Mouse (Mus musculus) monocyte, adult 5-6 weeks (primary cell): ENCODE measurements at regions not wholly inside any gene's neighbourhood (a gene's known extent, or its start where the extent isn't known, plus 50 kb on each side); places are given as distances from the start of the nearest gene placed in this dataset.

Source experiments
- ATAC-seq: fragments of 153-309, 156-312 bp; replicated peaks from 2 replicates; pipeline ENCODE4 v1.8.0; 2017; ENCODE audit warnings: mild to moderate bottlenecking; ENCODE audit not compliant: low TSS enrichment, insufficient number of reproducible peaks, severe bottlenecking, poor library complexity, low FRiP score

- no peak for ATAC-seq
Observed at GRCm38 (mm10) chr14:99366281-99366987, 67.9 kb downstream of the Klf5 start.

- no peak for ATAC-seq
Observed at GRCm38 (mm10) chr14:99366996-99367555, 68.6 kb downstream of the Klf5 start.

GRCm38 (mm10) chr14:99369366-99369765 lies 70.9 kb downstream of the Klf5 start:
- no peak for ATAC-seq

GRCm38 (mm10) chr14:99373682-99374081 lies 75.2 kb downstream of the Klf5 start:
- no peak for ATAC-seq

GRCm38 (mm10) chr14:99375040-99375610 lies 76.6 kb downstream of the Klf5 start:
- no peak for ATAC-seq

GRCm38 (mm10) chr14:99376652-99377502 lies 78.4 kb downstream of the Klf5 start:
- no peak for ATAC-seq

GRCm38 (mm10) chr14:99381262-99382017 lies 82.9 kb downstream of the Klf5 start:
- ATAC-seq = no peak

- no peak for ATAC-seq
Observed at GRCm38 (mm10) chr14:99382051-99382450, 83.6 kb downstream of the Klf5 start.

GRCm38 (mm10) chr14:99383170-99383569 lies 84.7 kb downstream of the Klf5 start:
- ATAC-seq = no peak

- no peak for ATAC-seq
Observed at GRCm38 (mm10) chr14:99387581-99387980, 89.1 kb downstream of the Klf5 start.

- no peak for ATAC-seq
Observed at GRCm38 (mm10) chr14:99389306-99389705, 90.8 kb downstream of the Klf5 start.

- ATAC-seq = no peak
Observed at GRCm38 (mm10) chr14:99391700-99392099, 93.2 kb downstream of the Klf5 start.

- ATAC-seq = no peak
Observed at GRCm38 (mm10) chr14:99392813-99393212, 94.3 kb downstream of the Klf5 start.

GRCm38 (mm10) chr14:99393611-99394010 lies 95.1 kb downstream of the Klf5 start:
- ATAC-seq = no peak

- ATAC-seq = no peak
Observed at GRCm38 (mm10) chr14:99403155-99403726, 104.8 kb downstream of the Klf5 start.

GRCm38 (mm10) chr14:99405228-99405627 lies 106.7 kb downstream of the Klf5 start:
- ATAC-seq = no peak

GRCm38 (mm10) chr14:99411835-99412234 lies 113.3 kb downstream of the Klf5 start:
- no peak for ATAC-seq

GRCm38 (mm10) chr14:99416169-99416568 lies 117.7 kb downstream of the Klf5 start:
- no peak for ATAC-seq
